Comparison of ENCODE assay signal across 8 mouse cellular contexts in the genomic region with DNA sequence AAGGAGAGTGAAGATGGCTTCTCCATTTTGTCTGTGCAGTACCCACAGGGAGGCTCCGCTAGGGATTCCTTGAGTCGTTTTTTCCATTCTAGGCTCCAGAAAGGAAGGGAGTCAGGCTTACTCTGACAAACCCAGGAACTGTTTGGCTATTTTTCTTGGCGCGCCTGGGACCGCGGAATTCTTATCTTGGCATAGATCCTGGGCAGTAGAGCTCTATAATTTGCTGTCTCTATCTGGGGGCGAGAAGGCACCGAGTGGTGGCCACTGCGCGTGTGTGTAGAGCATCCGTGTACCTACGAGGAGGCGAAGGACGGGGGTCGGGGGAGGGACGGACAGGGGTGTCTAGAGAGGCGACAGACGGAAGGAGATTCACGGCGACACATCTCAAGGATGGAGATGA. TPM values are rescaled to one million over a fixed set of nuclear protein-coding genes. Genes with fewer than 3 reads are reported as not detected.
A peak's percentile ranks its signal among the peaks of the same experiment; 100 is the strongest.
DNase-seq lines count a peak whose midpoint lies in the region; ATAC-seq lines count a peak whose summit lies in the region.

No protein-coding gene starts in this region.

- DNase-seq in embryo, embryonic 10.5 days (ENCODE audit: low spot score), result peak; percentile 37
- DNase-seq in embryo, embryonic 9.5 days (ENCODE audit: extremely low spot score), result no peak
- DNase-seq in adrenal gland, postnatal 25 days, result peak; percentile 40
- DNase-seq in gastrocnemius, postnatal 10 days, result peak; percentile 45
- DNase-seq in intestine, embryonic 14.5 days (ENCODE audit: low spot score), result no peak
- peak; percentile 61 to 63 for DNase-seq in lung, adult 18-20 months
- peak; percentile 37 for DNase-seq in ovary, postnatal 14 days (ENCODE audit: low spot score)
- no peak for DNase-seq in thymus, adult 18-20 months

- H3K27me3 ChIP-seq in intestine, embryonic 14.5 days (replicated peaks; ENCODE audit: control insufficient read depth, insufficient read depth, low read length), result no peaks in the 10 kb centered on the region

- no peaks in the 10 kb centered on the region for H3K36me3 ChIP-seq in intestine, embryonic 14.5 days (ENCODE audit: control insufficient read depth, insufficient read depth, low read length)

- no peaks in the 10 kb centered on the region for H3K9me3 ChIP-seq in intestine, embryonic 14.5 days (ENCODE audit: control insufficient read depth, low read length)

- H3K9ac ChIP-seq in intestine, embryonic 14.5 days (ENCODE audit: low read length), result peak overlapping the region; percentile 35; the same call in 1 of the 2 replicates

- no peak overlapping the region for H3K27ac ChIP-seq in intestine, embryonic 14.5 days (ENCODE audit: low read depth)

- peak; percentile 20 for ATAC-seq in intestine, embryonic 14.5 days (replicated peaks; ENCODE audit: low FRiP score, low TSS enrichment, low read depth)

- WGBS in intestine, embryonic 14.5 days, result 2% methylated on average over 20 of the region's 20 CpGs

- peak overlapping the region; percentile 92 for H3K4me2 ChIP-seq in intestine, embryonic 14.5 days (ENCODE audit: low read length)

- peaks cover 11% of the 10 kb centered on the region for H3K4me1 ChIP-seq in intestine, embryonic 14.5 days (replicated peaks; ENCODE audit: control insufficient read depth, insufficient read depth, low read length)

- peak overlapping the region; percentile 42 for H3K4me3 ChIP-seq in intestine, embryonic 14.5 days (ENCODE audit: low read depth, low read length)

RNA-seq across cellular contexts. Expression of gene Copz2, which starts 11.8 kb away (rescaled TPM):
- total RNA-seq in adrenal gland, postnatal 25 days (2021), result 58.0 and 59.0 TPM in 2 replicates
- 10 to 100 TPM; 47.2 to 55.1 TPM for total RNA-seq in gastrocnemius, postnatal 10 days (2021)
- 100 and 102 TPM in 2 replicates for polyA plus RNA-seq in intestine, embryonic 14.5 days (2014; fragmentation: Nextera tagmentation; extraction: Ambion mirVana)

RNA-seq across cellular contexts. Expression of gene Nfe2l1, which starts 31.7 kb away (rescaled TPM):
- 492 and 601 TPM in 2 replicates for total RNA-seq in adrenal gland, postnatal 25 days (2021)
- total RNA-seq in gastrocnemius, postnatal 10 days (2021), result 100 to 1,000 TPM; 194 to 201 TPM
- 36.0 and 36.7 TPM in 2 replicates for polyA plus RNA-seq in intestine, embryonic 14.5 days (2014; fragmentation: Nextera tagmentation; extraction: Ambion mirVana)

RNA-seq across cellular contexts. Expression of gene Cdk5rap3, which starts 54.9 kb away (rescaled TPM):
- 50.1 and 62.8 TPM in 2 replicates for total RNA-seq in adrenal gland, postnatal 25 days (2021)
- total RNA-seq in gastrocnemius, postnatal 10 days (2021), result 10 to 100 TPM; 30.0 to 39.3 TPM
- polyA plus RNA-seq in intestine, embryonic 14.5 days (2014; fragmentation: Nextera tagmentation; extraction: Ambion mirVana), result 64.2 and 70.1 TPM in 2 replicates

Comparison
In these comparisons a context has a peak if more than half of its experiments do, and no peak if none do; other contexts are left out.
1. DNase-seq: peak in embryo, embryonic 10.5 days (single experiment), adrenal gland, postnatal 25 days (single experiment), gastrocnemius, postnatal 10 days (single experiment), lung, adult 18-20 months (2 of 2) and ovary, postnatal 14 days (single experiment); none in embryo, embryonic 9.5 days (single experiment), intestine, embryonic 14.5 days (single experiment) and thymus, adult 18-20 months (0 of 2).